In genomic region chr2:143801097-143801496, GRCm38 (mm10) we compare ENCODE assay signal across 24 mouse cellular contexts.
"Had no signal": no experiment of that assay in that cellular context is flagged by ENCODE, and none has a peak within 500 bp of the region (broad histone marks: within the 10 kb centered on the region; RNA-seq: fewer than 3 reads in every experiment).

No protein-coding gene starts in this region.

- H3K4me2 ChIP-seq: heart, embryonic 12.5 days; hindbrain, embryonic 13.5 days; hindbrain, embryonic 15.5 days; limb, embryonic 15.5 days; liver, embryonic 12.5 days had no signal

- H3K9ac ChIP-seq: heart, embryonic 12.5 days; hindbrain, embryonic 13.5 days; hindbrain, embryonic 15.5 days; limb, embryonic 15.5 days; liver, embryonic 12.5 days; liver, embryonic 14.5 days had no signal

- H3K9me3 ChIP-seq: heart, embryonic 12.5 days; hindbrain, embryonic 13.5 days; hindbrain, embryonic 15.5 days; limb, embryonic 15.5 days; liver, embryonic 12.5 days had no signal

- H3K27ac ChIP-seq: gastrocnemius, adult 2 months; heart, adult 2 months; hindbrain, embryonic 10.5 days; hindbrain, embryonic 13.5 days; hindbrain, embryonic 15.5 days; hindbrain, postnatal 0 days; layer of hippocampus, adult 2 months; left cerebral cortex, adult 2 months; limb, embryonic 15.5 days; liver, embryonic 12.5 days; liver, embryonic 14.5 days had no signal

- H3K27me3 ChIP-seq: hindbrain, embryonic 13.5 days; hindbrain, embryonic 15.5 days; limb, embryonic 15.5 days; liver, embryonic 12.5 days had no signal

- ATAC-seq: hindbrain, postnatal 0 days; intestine, embryonic 16.5 days; liver, embryonic 12.5 days had no signal

- H3K4me3 ChIP-seq: gastrocnemius, adult 2 months; heart, adult 2 months; heart, embryonic 12.5 days; hindbrain, embryonic 10.5 days; hindbrain, embryonic 13.5 days; hindbrain, embryonic 15.5 days; layer of hippocampus, adult 2 months; left cerebral cortex, adult 2 months; limb, embryonic 15.5 days; liver, embryonic 12.5 days had no signal

- H3K4me1 ChIP-seq: hindbrain, embryonic 13.5 days; hindbrain, embryonic 15.5 days; limb, embryonic 15.5 days; liver, embryonic 12.5 days had no signal

- H3K36me3 ChIP-seq: heart, embryonic 12.5 days; hindbrain, embryonic 10.5 days; hindbrain, embryonic 15.5 days; limb, embryonic 15.5 days; liver, embryonic 12.5 days had no signal

- DNase-seq: gastrocnemius, adult 2 months; gastrocnemius, postnatal 10 days; gastrocnemius, postnatal 25 days; heart, adult 2 months; heart, postnatal 14 days; heart, postnatal 4 days; kidney, adult 11 months; kidney, adult 2 months; kidney, adult 9 months; kidney, postnatal 10 days; kidney, postnatal 25 days; kidney, postnatal 4 days; lung, adult 18-20 months had no signal
